25 mouse cellular contexts compared by ENCODE assay signal in genomic region chr12:42427470-42427869, GRCm38 (mm10).
"Had no signal": no experiment of that assay in that cellular context is flagged by ENCODE, and none has a peak within 500 bp of the region (broad histone marks: within the 10 kb centered on the region; RNA-seq: fewer than 3 reads in every experiment).

No protein-coding gene starts in this region.

- H3K27me3 ChIP-seq: limb, embryonic 13.5 days; liver, embryonic 12.5 days; liver, embryonic 15.5 days; lung, embryonic 15.5 days; megakaryocyte, embryonic 14.5 days; midbrain, embryonic 12.5 days; neural tube, embryonic 13.5 days had no signal

- H3K36me3 ChIP-seq: limb, embryonic 10.5 days; limb, embryonic 13.5 days; liver, embryonic 12.5 days; liver, embryonic 15.5 days; lung, embryonic 15.5 days; midbrain, embryonic 12.5 days; neural tube, embryonic 13.5 days had no signal

- H3K9ac ChIP-seq: limb, embryonic 13.5 days; liver, embryonic 12.5 days; liver, embryonic 15.5 days; lung, embryonic 15.5 days; midbrain, embryonic 12.5 days; neural tube, embryonic 13.5 days had no signal

- H3K4me3 ChIP-seq: layer of hippocampus, adult 2 months; limb, embryonic 10.5 days; limb, embryonic 13.5 days; liver, embryonic 12.5 days; liver, embryonic 15.5 days; lung, embryonic 15.5 days; megakaryocyte, embryonic 14.5 days; midbrain, embryonic 12.5 days; myocyte; neural tube, embryonic 13.5 days had no signal

- DNase-seq: kidney, adult 2 months; kidney, postnatal 25 days; layer of hippocampus, adult 9-11 months; liver; lung, adult 18-20 months; lung, postnatal 10 days; lung, postnatal 36 days; right cerebral cortex, adult 18-20 months; right cerebral cortex, postnatal 14 days; right cerebral cortex, postnatal 4 days; thymus, adult 2 months; thymus, postnatal 14 days; thymus, postnatal 4 days had no signal

- H3K9me3 ChIP-seq: limb, embryonic 10.5 days; limb, embryonic 13.5 days; liver, embryonic 12.5 days; liver, embryonic 15.5 days; lung, embryonic 15.5 days; megakaryocyte, embryonic 14.5 days; midbrain, embryonic 12.5 days; neural tube, embryonic 13.5 days had no signal

- H3K27ac ChIP-seq: kidney, postnatal 0 days; layer of hippocampus, adult 2 months; limb, embryonic 10.5 days; limb, embryonic 13.5 days; liver, embryonic 12.5 days; liver, embryonic 15.5 days; lung, embryonic 15.5 days; midbrain, embryonic 12.5 days; neural tube, embryonic 13.5 days; stomach, postnatal 0 days had no signal

- H3K4me2 ChIP-seq: limb, embryonic 13.5 days; liver, embryonic 12.5 days; liver, embryonic 15.5 days; lung, embryonic 15.5 days; midbrain, embryonic 12.5 days; neural tube, embryonic 13.5 days had no signal

- ATAC-seq: liver, embryonic 12.5 days had no signal

- H3K4me1 ChIP-seq: limb, embryonic 10.5 days; limb, embryonic 13.5 days; liver, embryonic 12.5 days; liver, embryonic 15.5 days; lung, embryonic 15.5 days; megakaryocyte, embryonic 14.5 days; midbrain, embryonic 12.5 days; neural tube, embryonic 13.5 days had no signal
